Mouse (Mus musculus): ENCODE measurements at regions not wholly inside any gene's neighbourhood (a gene's known extent, or its start where the extent isn't known, plus 50 kb on each side); places are given as distances from the start of the nearest gene placed in this dataset.
"Not testable (repeated sequence)": the region's sequence is repeated elsewhere in the genome, so short reads cannot be mapped to it uniquely, and the experiment has no call there.

GRCm38 (mm10) chr12:22745556-22745955 lies 1034.5 kb downstream of the Gm10330 start:
- peak; percentile 79 for DNase-seq

- not testable (repeated sequence) for DNase-seq
Observed at GRCm38 (mm10) chr12:22745067-22745466, 1035.0 kb downstream of the Gm10330 start.
